Mouse (Mus musculus) frontal cortex, postnatal 10 days (tissue): ENCODE results near the gene Pfdn6.
A peak's percentile ranks its signal among the peaks of the same experiment; 100 is the strongest.

ENCODE experiments used
- DNase-seq, 2 experiments: peaks; one replicate each; pipeline ENCODE4 v3.0.0; 2022; ENCODE audit warnings: low spot score in 2 of 2, mixed read lengths in 1 of 2

Gene Pfdn6

DNA sequence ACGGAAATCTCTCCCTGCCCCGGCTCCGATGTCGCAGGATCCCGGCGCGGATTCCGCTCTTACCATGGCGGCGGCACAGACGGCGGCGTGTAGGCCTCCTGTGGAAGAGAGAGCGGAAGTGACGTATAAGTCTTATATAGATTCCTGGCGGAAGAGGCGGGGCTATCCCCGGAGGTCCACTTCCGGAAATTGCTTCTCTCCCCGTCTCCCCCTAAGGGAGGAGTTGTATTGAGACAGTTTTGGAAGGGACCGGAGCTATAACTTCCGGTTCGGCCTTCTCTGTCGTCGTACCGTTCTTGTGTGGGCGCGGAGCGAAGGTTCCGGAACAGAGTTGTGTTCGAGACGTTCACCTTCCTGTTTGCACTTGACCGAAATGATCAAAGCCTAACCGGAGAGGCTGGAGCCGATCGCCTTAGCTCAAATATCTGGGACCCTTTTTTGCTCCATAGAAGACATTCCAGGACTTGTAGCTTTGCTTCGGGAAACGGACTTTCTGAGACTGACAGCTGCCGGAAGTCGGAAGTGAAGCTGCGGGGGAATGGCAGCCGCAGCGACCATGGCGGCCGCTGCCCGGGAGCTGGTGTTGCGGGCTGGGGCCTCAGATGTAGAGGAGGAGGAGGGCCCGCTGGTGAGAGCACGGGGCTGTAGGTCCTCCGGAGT is 15.5 kb upstream of the Pfdn6 start, which contains the start of the genes Vps52 and Rps18:
TSS of gene Vps52 (plus strand) at position 258 of the 660 bp plus-strand sequence.
TSS of gene Rps18 (minus strand) at position 447 of the 660 bp plus-strand sequence.
- DNase-seq = peak; percentile 95 to 97

DNA sequence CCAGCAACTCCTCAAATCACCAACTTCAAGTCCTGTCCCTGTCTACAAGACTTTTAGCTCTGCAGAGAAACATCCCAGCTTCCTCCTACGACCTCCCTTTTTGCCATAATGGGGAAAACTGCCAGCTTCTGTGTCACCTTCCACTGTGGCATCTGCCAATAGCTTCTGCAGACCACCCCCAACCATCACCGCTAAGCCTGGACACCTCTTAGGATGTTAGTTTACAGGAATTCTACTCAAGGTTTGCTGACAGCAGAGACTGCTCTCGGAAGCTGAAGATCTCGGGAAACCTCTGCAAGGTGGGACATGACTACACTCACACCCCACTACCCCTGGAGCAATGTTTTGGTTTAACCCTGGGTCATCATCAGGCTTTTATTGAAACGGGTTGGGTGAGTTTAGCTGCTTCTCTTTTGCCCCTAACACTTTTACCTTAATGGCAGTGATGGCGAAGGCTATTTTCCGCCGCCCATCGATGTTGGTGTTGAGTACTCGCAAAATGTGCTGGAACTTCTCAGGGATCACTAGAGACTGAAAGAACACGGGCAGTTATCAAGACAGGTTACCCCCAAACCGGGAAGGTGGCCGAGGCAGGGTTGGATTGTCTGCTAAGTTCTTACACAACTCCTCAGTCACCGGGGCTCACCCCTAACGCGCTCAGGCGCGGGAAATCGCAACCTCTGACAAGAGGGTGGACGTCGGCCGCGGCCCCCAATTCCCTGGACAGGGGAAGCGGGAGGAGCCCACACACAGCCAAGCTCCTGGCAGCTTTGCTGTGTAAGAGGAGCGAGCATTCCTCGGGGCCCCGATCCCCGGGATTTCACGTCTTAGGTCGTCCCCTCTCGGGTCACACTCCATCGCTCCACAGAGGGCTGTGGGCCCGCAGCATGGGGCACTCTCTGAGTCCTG is 14.8 kb upstream of the Pfdn6 start:
- no peak for DNase-seq

DNA sequence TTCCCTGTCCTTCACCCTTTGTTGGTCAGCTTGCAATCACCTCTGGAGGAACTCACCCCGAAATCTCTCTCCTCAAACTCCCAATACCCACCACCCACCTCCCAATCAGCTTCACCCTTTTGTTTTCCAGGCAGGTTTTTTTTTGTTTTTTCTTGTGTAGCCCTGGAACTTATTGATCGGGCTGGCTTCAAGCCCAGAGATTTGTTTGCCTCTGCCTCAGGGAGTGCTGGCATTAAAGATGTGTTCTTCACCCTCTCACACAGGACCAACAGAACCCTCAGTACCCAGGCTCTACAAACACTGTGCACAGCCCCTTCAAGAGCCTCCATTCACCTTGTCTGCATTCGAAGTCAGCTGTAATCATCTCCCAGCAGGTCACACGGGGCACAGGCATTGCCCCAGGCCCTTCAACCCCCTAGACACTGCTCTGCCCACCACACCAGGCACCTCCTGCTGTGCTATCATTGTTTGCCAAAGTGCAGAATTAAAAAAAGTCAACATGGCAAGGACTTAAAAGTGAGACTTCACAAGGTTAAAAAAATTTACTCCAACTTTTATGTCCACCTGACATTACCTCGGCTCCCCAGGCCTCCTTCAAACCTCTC is 13.9 kb upstream of the Pfdn6 start:
- DNase-seq = no peak

DNA sequence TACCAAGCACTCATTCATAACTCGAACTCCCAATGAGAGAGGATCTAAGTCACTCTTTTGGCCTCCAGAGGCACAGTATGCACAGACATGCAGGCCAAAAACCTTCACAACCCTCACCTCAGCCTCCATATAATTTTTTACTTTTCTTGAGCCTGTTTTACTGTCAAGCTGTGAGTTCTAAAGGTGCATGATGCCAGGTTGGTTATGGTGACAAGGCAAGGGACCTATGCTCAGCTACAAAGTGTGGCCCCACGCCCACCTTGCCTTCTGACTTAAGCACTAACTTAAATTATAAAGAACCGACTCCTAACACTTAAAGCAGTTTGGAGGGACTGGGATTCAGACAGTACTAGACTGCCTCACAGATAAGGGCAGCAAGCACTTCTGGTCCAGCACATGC is 13.2 kb upstream of the Pfdn6 start:
- DNase-seq = no peak

DNA sequence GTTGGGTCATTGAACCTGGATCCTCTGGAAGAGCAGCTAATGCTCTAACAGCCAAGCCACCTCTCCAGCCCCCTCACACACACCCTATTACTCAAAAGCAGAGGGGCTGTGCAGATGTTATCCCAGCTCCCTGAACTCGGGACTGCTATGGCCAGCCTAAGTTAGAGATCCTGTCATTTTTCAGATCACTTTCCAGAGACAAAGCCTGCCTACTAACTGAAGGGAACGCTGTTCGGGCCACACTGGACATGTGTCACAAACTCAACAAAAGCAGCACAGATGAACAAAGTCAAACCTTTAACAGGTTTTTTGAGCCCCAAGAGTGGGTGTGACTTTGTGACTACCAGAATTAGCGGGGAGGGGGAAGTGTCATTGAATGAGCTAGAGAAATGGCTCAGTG is 12.7 kb upstream of the Pfdn6 start:
- no peak for DNase-seq

DNA sequence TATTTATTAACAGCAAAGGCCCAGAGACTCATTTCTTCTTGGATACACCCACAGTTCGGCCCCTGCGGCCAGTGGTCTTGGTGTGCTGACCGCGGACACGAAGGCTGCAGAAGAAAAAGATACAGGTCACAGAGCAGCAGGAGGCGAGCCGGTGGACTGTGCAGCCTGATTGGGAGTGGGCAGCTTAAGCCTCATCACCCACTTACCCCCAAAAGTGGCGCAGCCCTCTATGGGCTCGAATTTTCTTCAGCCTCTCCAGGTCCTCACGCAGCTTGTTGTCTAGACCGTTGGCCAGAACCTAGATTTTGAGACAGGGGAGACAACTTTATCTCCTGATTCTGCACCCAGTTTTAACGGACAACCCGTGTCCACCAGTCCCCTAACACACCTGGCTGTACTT is 11.9 kb upstream of the Pfdn6 start:
- peak in 1 of 2 experiments; percentile 5 for DNase-seq

DNA sequence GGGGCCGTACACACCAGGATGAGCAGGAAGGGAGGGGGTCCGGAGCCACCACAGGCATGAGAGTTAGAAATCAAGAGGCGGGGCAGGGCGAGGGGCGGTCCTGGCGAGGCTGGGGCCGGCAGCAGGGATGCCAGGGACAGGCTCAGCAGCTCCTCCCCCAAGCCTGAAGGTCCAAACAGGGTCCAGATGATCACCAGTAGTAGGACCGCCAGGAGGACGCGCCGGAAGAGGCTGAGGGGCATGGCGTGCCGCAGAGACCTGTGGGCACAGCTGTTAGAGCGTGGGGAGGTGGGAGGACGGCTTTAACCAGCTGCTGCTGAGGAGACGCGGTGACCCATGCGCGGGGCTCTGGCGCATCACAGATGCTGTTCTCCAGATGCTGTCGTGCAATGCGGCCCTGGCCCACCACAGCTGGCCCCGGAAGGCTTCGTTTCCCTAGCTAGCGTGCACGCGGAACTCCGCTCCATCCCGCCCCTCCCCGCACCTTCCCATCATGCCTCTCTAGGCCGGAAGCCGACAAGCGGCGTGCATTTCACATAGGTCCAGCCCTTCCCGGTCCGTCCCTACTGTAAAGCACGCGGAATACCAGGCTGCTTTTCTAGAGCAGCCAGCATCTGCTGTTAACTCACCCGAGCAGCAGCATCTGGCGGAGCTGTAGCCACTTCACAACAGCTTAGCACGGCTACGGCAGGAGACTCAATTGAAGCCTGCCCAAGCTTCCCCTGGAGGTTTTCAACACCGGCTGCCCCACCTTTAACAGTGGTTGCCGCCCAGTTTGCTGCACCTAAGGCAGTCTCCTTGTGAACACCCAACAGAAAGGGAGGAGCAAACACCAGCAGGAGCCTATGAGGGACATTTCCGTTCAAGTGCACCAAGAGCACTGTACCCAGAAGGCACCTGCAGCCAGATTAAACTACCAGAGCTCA is 11.1 kb upstream of the Pfdn6 start, which contains the start of gene B3galt4:
TSS of gene B3galt4 (minus strand) at position 468 of the 926 bp plus-strand sequence.
- DNase-seq = peak in 1 of 2 experiments; percentile 75

DNA sequence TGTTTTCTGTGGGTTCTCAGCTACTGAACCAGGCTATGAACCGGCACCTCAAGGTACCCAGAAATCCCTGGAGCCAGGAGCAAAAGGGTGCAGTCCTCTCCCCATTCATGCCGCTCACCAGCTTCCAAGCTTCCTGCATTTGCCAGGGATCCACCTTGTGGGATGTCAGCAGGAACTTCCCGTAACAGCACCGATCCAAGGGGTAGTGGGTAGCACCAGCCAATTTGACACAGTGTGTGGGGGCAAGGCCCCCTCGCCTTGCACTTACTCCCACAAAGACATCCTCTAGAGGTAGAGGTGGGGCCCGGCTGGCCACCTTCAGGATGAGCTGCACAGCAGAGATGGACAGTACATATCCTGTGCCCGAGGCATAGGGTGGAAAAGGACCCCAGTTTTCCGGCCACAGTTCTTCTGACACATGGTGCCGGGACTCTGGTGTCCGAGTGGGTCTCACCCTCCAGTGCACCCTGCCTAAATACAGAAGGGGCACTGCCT is 10.0 kb upstream of the Pfdn6 start:
- DNase-seq = no peak

DNA sequence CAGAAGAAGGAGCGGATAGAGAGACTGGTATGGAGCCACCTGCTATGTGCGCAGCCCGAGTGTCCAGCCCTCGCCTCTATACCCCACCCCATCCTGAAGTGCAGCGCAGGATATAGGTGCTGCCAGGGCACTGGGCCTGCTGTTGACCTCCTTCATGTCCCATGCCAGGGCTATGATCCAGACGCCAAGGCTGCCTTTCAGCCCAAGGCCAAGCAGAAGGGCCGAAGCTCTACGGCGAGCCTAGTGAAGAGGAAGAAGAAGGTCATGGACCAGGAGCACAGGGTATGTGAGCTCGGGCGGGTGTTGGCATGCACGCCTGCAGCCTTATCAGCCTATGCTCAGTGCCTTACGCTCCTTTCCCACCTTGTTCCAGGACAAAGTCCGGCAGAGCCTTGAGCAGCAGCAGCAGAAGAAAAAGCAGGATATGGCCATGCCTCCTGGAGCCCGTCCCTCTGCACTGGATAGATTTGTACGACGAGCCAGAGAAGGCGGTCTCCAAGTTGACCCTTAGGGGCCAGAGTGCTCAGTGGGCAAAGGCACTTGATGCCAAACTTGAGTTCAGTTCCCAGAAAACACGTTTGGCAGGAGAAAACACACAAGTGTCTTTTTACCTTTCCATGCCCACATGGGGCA is 8.9 kb upstream of the Pfdn6 start:
- DNase-seq = no peak

DNA sequence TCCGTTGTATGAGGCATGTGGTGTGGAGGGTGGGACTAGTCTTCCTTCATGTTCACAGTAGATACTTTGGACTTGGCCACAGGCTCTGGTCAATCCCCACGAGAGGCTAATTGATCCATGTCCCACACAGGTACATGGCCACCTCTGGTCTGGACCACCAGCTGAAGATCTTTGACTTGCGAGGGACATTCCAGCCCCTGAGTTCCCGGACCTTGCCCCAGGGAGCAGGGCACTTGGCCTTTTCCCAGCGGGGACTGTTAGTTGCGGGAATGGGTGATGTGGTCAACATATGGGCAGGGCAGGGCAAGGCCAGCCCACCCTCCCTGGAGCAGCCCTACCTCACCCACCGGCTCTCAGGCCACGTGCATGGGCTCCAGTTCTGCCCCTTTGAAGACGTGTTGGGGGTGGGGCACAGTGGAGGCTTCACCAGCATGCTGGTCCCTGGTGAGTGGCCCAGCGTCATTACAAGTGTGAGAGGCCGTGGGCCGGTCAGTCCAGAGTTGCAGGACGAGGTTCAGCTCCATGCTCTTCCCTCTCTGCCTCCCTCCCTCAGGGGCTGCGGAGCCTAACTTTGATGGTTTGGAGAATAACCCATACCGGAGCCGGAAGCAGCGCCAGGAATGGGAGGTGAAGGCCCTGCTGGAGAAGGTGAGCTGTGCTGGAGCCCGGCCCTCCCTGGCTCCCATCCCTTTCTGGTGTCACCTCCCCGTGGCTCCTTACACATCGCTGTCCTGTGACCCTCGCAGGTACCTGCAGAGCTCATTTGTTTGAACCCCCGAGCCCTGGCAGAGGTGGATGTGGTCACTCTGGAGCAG is 8.2 kb upstream of the Pfdn6 start:
- DNase-seq = no peak

DNA sequence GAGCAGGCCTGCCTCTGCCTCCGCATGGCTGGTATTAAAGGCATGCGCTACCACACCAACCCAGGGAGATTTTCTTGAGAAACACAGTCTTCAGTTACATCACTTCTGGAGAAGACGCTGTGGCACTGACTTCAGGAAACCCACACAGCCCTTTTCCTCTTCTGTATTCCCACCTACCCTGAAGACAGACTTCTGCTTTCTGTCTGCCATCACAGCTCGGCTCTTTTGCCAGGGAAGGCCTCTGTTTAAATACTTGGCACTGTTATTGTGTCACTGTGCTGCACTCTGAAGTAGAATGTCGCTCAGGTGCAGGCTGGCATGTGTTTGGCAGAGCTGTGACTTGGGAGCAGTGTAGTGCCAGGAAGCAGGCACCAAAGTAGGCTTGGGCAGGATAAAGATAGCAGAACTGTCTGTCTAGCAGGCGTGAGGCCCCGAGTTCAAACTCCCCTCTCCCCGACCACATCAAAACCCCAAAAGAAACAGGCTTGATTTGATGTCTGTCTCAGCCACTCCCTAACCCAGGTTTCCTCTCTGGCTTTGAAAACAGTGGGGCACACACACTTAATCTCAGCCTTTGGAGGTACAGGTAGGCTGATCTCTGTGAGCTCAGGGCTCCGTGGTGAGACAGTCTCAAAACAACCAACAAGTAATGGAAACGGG is 7.4 kb upstream of the Pfdn6 start:
- no peak for DNase-seq

DNA sequence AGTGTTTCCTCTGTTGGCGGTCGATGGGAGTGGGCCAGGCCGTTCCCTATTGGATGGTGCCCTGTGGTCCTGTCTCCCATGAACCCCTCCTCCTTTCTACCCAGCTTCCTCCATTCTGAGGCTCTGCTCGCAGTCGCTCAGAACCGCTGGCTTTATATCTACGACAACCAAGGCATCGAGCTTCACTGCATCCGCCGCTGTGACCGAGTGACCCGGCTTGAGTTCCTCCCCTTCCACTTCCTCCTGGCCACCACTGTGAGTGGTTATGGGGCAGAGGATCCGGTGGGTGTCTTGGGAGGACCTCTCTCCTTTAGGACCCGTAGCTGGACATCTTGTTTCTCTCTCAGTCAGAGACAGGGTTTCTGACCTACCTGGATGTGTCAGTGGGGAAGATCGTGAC is 3.3 kb upstream of the Pfdn6 start:
- no peak for DNase-seq

DNA sequence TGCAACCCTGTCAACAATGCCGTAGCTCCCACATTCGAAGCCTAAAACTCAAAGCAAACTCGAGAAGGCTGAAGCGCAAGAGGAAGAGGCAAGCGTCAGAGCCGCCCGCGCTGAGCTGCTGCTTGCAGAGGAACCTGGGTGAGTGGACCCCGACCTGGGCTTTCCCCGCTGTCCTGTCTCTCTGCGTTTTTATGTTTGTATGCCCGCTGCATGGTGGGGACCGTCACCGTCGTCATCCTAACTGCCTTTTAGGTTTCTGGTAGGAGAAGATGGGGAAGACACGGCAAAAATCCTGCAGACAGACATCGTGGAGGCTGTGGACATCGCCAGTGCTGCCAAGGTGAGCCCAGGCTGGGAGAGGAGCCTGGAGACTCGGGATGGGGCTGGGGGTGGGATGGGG is 1.2 kb upstream of the Pfdn6 start:
- DNase-seq = no peak

DNA sequence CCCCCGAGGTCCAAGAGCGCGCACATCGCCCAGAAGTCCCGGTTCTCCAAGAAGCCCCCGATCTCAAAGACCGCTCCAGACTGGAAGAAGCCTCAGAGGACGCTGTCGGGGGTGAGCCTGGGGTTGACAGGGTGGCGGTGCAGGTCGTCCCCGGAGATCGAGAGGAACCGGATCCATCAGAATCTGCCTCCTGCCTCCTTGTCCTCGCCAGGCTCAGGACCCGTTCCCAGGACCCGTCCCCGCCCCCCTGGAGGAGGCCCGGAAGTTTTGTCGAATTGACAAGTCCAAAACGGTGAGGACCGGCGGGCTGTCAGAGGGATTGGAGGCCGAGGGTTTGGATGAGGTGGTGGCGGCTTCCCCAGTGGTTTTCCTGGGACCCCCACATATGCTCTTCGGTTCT is 838 bp upstream of the Pfdn6 start:
- no peak for DNase-seq

DNA sequence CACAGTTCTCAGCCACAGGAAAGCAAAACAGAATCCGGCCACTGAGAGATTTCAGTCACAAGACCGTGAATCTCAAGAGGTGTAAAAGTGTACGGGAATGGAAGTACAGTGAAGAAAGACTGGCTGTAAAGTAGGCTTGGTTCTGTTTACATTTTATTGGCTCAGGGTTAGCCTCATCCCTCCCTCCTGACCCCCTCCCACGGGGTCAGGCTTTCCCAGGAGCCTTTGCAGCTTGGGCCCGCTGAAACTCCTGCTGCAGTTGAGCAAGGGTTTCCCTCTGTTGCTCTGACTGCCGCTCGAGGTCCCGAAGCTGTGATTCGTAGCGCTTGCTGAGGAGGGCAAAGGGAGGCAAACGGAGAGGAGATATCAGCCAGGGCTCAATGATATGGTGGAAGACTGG is 1.4 kb downstream of the Pfdn6 start:
- no peak for DNase-seq

DNA sequence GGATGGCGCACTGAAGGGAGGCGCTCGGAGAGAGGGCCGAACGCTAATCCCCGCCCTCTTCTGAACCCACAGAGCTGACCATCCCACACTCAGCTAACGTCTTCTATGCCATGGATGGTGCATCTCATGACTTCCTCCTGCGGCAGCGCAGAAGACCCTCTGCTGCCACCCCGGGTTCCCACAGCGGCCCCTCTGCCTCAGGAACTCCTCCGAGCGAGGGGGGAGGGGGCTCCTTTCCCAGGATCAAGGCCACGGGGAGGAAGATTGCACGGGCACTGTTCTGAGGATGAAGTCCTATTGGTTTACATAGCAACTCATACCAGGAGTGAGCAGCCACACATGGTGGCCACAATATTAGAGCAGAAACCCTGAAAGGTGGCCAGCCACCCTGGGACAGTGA is 3.1 kb downstream of the Pfdn6 start:
- DNase-seq = no peak

DNA sequence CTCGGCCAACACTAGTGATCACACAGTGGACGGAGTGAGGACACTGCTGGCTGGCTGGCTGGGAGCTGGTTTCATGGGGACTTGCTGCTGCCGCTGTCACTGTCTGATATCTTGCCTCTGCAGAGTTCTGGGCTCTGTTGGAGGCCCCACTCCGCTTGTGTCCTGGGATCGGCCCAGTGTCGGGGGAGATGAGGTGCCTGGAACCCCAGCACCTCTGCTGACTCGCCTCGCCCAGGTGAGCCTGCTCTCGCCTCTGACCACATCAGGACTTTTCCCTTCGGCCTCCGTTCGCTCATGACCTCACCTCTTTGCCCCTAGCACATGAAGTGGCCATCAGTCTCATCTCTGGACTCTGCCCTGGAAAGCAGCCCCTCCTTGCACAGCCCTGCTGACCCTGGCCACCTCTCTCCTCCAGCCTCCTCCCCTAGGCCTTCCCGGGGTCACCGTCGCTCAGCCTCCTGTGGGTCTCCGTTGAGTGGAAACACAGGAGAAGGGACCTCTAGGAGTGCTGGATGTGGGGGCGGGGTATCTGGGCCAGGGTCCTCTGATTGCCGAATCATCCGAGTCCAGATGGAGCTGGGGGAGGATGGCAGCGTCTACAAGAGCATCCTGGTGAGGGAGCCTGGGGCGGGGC is 4.6 kb downstream of the Pfdn6 start:
- no peak for DNase-seq

DNA sequence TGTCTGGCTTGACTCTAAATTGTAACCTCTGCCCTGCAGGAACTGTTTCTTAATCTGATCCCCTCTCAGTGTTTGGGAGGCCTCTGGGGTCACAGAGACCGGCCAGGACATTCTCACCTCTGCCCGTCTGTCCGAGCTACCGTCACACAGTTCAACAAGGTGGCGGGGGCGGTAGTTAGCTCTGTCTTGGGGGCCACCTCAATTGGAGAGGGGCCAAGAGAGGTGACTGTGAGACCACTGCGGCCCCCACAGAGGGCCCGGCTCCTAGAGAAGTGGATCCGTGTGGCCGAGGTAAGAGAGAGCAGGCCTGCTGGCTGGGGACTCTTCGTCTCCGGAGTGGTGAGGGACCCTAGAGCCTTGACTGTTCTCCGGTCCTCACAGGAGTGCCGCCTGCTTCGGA is 7.2 kb downstream of the Pfdn6 start:
- no peak for DNase-seq

DNA sequence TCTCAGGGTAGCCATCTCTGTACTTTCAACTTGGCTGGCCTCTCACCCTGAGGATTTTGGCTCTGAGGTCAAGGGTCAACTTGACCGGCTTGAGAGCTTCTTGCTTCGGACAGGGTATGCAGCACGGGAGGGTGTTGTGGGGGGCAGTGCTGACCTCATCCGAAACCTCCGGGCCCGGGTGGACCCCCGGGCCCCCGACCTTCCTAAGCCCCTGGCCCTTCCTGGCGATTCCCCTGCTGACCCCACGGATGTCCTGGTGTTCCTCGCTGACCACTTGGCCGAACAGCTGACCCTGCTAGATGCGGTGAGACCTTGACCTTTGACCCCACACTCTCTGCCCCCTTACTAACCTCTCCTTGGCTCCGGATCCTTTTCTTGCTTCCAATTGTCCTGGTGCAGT is 7.7 kb downstream of the Pfdn6 start:
- DNase-seq = no peak
